Mouse (Mus musculus): ENCODE measurements around the gene Uhrf1bp1.

Gene Uhrf1bp1

GRCm38 (mm10) chr17:27947155-27947554 is 90.9 kb downstream of the Uhrf1bp1 start:
- no peak for DNase-seq (ENCODE audit: low spot score)
